8 mouse cellular contexts compared by ENCODE assay signal in the genomic region with DNA sequence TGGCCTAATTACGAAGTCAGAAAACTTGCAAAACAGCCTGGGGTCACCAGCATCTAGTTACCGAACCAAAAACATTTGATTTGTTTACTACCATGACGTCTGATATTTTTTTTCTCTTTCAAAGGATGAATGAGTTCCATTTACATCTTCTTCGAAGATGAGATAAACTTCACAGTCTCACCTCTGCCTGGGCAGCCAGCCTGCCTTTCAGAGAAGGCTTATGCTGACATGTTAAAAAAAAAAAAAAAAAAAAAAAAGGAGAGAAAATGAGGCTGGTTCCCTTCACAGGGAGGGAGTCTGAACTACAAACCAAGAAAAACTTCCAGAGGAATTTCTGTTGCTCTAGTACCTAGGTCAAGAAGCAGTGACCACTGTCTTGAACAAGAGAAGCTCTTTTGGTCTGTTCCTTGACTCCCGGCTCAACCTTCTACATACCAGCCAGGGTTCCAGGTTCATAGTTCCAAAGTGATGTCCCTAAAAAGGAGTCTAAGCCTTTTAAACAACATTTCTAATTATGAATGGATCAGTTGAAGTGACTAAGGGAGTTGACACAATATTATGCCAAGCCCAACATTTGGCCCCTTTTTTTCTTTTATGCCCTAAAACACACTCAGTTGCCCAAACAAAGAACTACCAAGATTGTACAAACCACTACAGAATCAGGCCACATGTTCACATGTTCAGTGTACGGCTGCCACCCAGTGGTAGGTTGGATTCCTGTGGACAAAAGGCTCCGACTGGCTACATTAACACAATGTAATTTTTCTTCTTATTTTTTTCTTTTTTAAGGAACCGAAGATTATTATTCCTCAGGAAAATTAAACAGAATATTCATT. TPM values are rescaled to one million over a fixed set of nuclear protein-coding genes. Genes with fewer than 3 reads are reported as not detected.
DNase-seq lines count a peak whose midpoint lies in the region; ATAC-seq and TF ChIP-seq lines count a peak whose summit lies in the region.

No protein-coding gene starts in this region.

- peak; percentile 87 for TF ChIP-seq CTCF in cortical plate, adult 2 months (IDR thresholded peaks at IDR 0.05; ENCODE audit: extremely low read depth, insufficient read depth, low read length)

- no peaks in the 10 kb centered on the region for H3K27me3 ChIP-seq in limb, embryonic 12.5 days
- no peaks in the 10 kb centered on the region for H3K27me3 ChIP-seq in splenic B cell, adult 2 months (ENCODE audit: control insufficient read depth, insufficient read depth, low read length, poor library complexity, severe bottlenecking)

- WGBS in limb, embryonic 12.5 days: 50% methylated on average over 8 of the region's 8 CpGs

- peak; percentile 63 for DNase-seq in urinary bladder, postnatal 14 days (ENCODE audit: low spot score)
- DNase-seq in urinary bladder, adult 2 months (ENCODE audit: low spot score): no peak
- peak; percentile 14 for DNase-seq in gastrocnemius, postnatal 25 days
- DNase-seq in kidney, adult 9 months: peak; percentile 73
- DNase-seq in naive thymus-derived CD4-positive, alpha-beta T cell, adult 2 months (ENCODE audit: low read depth): peak; percentile 81
- peak; percentile 84 for DNase-seq in splenic B cell, adult 2 months (ENCODE audit: low read depth, low spot score)

- ATAC-seq in limb, embryonic 12.5 days (ENCODE audit: insufficient number of reproducible peaks, insufficient read depth, low FRiP score, low TSS enrichment, low read depth): 0 out of 2 replicates have a peak, but pooled peaks have one; percentile 41

- no peak for TF ChIP-seq POLR2A in cortical plate, adult 2 months (IDR thresholded peaks at IDR 0.05; ENCODE audit: extremely low read depth, insufficient read depth, low read length)

- H3K9ac ChIP-seq in limb, embryonic 12.5 days (replicated peaks): no peak overlapping the region

- no peaks in the 10 kb centered on the region for H3K36me3 ChIP-seq in limb, embryonic 12.5 days
- no peaks in the 10 kb centered on the region for H3K36me3 ChIP-seq in splenic B cell, adult 2 months (ENCODE audit: control insufficient read depth, insufficient read depth, low read length, poor library complexity, severe bottlenecking)

- no peak overlapping the region for H3K27ac ChIP-seq in cortical plate, adult 2 months (ENCODE audit: insufficient read depth, low read length)
- peak overlapping the region; percentile 79 for H3K27ac ChIP-seq in limb, embryonic 12.5 days

- no peaks in the 10 kb centered on the region for H3K9me3 ChIP-seq in limb, embryonic 12.5 days

- H3K4me3 ChIP-seq in cortical plate, adult 2 months (ENCODE audit: insufficient read depth, low read length): no peak overlapping the region
- no peak overlapping the region for H3K4me3 ChIP-seq in limb, embryonic 12.5 days (replicated peaks)

- no peak overlapping the region for H3K4me2 ChIP-seq in limb, embryonic 12.5 days

- no peaks in the 10 kb centered on the region for H3K4me1 ChIP-seq in cortical plate, adult 2 months (ENCODE audit: control insufficient read depth, insufficient read depth, low read length)
- H3K4me1 ChIP-seq in limb, embryonic 12.5 days (replicated peaks): peaks cover 22% of the 10 kb centered on the region

RNA-seq across cellular contexts. Expression of a gene that starts 42.4 kb away (rescaled TPM):
- polyA plus RNA-seq in urinary bladder, adult 2 months (2012; rRNA removed): 15.6 and 18.4 TPM in 2 replicates
- polyA plus RNA-seq in cortical plate, adult 2 months (2012; rRNA removed): 46.7 and 49.5 TPM in 2 replicates
- 1 to 10 TPM in 1 of 2 experiments, under 1 TPM in 1; 0.70 to 1.6 TPM for total RNA-seq in gastrocnemius, postnatal 25 days (2021)
- 18.6 and 18.8 TPM in 2 replicates for polyA plus RNA-seq in limb, embryonic 12.5 days (2016; fragmentation: Nextera tagmentation; extraction: Ambion mirVana)
